Mouse (Mus musculus) T-cell, adult 2 months (primary cell): Measurements from ENCODE around the gene Rapgef6.
"Not testable (repeated sequence)": the region's sequence is repeated elsewhere in the genome, so short reads cannot be mapped to it uniquely, and the experiment has no call there.

ENCODE experiments used
- DNase-seq: peaks from one replicate; pipeline ENCODE4 v3.0.0; 2022; ENCODE audit warnings: low spot score

The Rapgef6 gene

GRCm38 (mm10) chr11:54574741-54575140 is 52.1 kb downstream of the Rapgef6 start:
- no peak for DNase-seq

- no peak for DNase-seq
Observed at GRCm38 (mm10) chr11:54592585-54592984, 69.9 kb downstream of the Rapgef6 start.

GRCm38 (mm10) chr11:54594049-54594448 is 71.4 kb downstream of the Rapgef6 start:
- no peak for DNase-seq

GRCm38 (mm10) chr11:54595053-54595452 is 72.4 kb downstream of the Rapgef6 start:
- peak; percentile 22 for DNase-seq

- DNase-seq: no peak
Observed at GRCm38 (mm10) chr11:54595905-54596555, 73.4 kb downstream of the Rapgef6 start.

- peak; percentile 25 for DNase-seq
Observed at GRCm38 (mm10) chr11:54597902-54598447, 75.3 kb downstream of the Rapgef6 start.

- no peak for DNase-seq
Observed at GRCm38 (mm10) chr11:54601121-54601520, 78.5 kb downstream of the Rapgef6 start.

GRCm38 (mm10) chr11:54602764-54603163 is 80.1 kb downstream of the Rapgef6 start:
- not testable (repeated sequence) for DNase-seq

GRCm38 (mm10) chr11:54604415-54604814 is 81.8 kb downstream of the Rapgef6 start:
- DNase-seq: no peak

- DNase-seq: no peak
Observed at GRCm38 (mm10) chr11:54613628-54614027, 91.0 kb downstream of the Rapgef6 start.

- no peak for DNase-seq
Observed at GRCm38 (mm10) chr11:54614560-54614959, 91.9 kb downstream of the Rapgef6 start.

- no peak for DNase-seq
Observed at GRCm38 (mm10) chr11:54618841-54619240, 96.2 kb downstream of the Rapgef6 start.

GRCm38 (mm10) chr11:54621725-54622124 is 99.1 kb downstream of the Rapgef6 start:
- DNase-seq: peak; percentile 59

- DNase-seq: peak; percentile 45
Observed at GRCm38 (mm10) chr11:54626905-54627304, 104.3 kb downstream of the Rapgef6 start.

- no peak for DNase-seq
Observed at GRCm38 (mm10) chr11:54646420-54646819, 123.8 kb downstream of the Rapgef6 start.

GRCm38 (mm10) chr11:54648573-54648972 is 125.9 kb downstream of the Rapgef6 start:
- DNase-seq: no peak

- DNase-seq: no peak
Observed at GRCm38 (mm10) chr11:54655420-54655819, 132.8 kb downstream of the Rapgef6 start.

GRCm38 (mm10) chr11:54673575-54674298 is 151.1 kb downstream of the Rapgef6 start:
- DNase-seq: no peak

GRCm38 (mm10) chr11:54675792-54676489 is 153.3 kb downstream of the Rapgef6 start:
- DNase-seq: no peak

GRCm38 (mm10) chr11:54679141-54679540 is 156.5 kb downstream of the Rapgef6 start:
- DNase-seq: no peak

GRCm38 (mm10) chr11:54684831-54685230 is 162.2 kb downstream of the Rapgef6 start:
- DNase-seq: no peak

GRCm38 (mm10) chr11:54690171-54690570 is 167.5 kb downstream of the Rapgef6 start:
- no peak for DNase-seq

- DNase-seq: no peak
Observed at GRCm38 (mm10) chr11:54691179-54691578, 168.5 kb downstream of the Rapgef6 start.
